Mouse (Mus musculus) testis, adult 2 months (tissue): ENCODE results near the gene Adat3.

Experiments used
- CTCF ChIP-seq: fragments of 200-500 bp; IDR thresholded peaks from 2 replicates; pipeline ENCODE4 v1.5.1; 2012; ENCODE audit warnings: low read depth, mild to moderate bottlenecking, inconsistent platforms, low read length, moderate library complexity; ENCODE audit not compliant: control insufficient read depth, insufficient read depth, insufficient replicate concordance
- POLR2A ChIP-seq: fragments of 200-500 bp; IDR thresholded peaks from 2 replicates; pipeline ENCODE4 v1.6.1; 2012; ENCODE audit warnings: low read depth, mild to moderate bottlenecking, inconsistent platforms, low read length, moderate library complexity; ENCODE audit not compliant: control insufficient read depth

GRCm38 (mm10) chr10:80621940-80622660, 19.4 kb downstream of the Adat3 start:
- 0 out of 2 replicates have a peak, but pooled peaks have one; percentile 2 for TF ChIP-seq CTCF
- TF ChIP-seq POLR2A = peak; percentile 93
